Mouse (Mus musculus): ENCODE data around the gene Osbpl6. TPM values are rescaled to one million over a fixed set of nuclear protein-coding genes. Genes with fewer than 3 reads are reported as not detected.

Gene Osbpl6
- polyA plus RNA-seq, 1 experiment from 2014 or later: 22.1 TPM

- ATAC-seq (ENCODE audit: low FRiP score, low TSS enrichment) (no peak), DNase-seq (no peak)
- no peaks in the 10 kb centered on the region for H3K9me3 ChIP-seq (ENCODE audit: control insufficient read depth, low read length)
- no peaks in the 10 kb centered on the region for H3K27me3 ChIP-seq (ENCODE audit: control insufficient read depth, insufficient read depth, low read length)
- 64% methylated on average over 2 of the region's 2 CpGs for WGBS
- no peak overlapping the region for H3K9ac ChIP-seq (replicated peaks; ENCODE audit: low read length)
- no peak overlapping the region for H3K27ac ChIP-seq (replicated peaks; ENCODE audit: low read depth, low read length)
- H3K4me3 ChIP-seq (replicated peaks; ENCODE audit: low read depth, low read length): no peak overlapping the region
- H3K4me1 ChIP-seq (ENCODE audit: control insufficient read depth, insufficient read depth, low read length): no peaks in the 10 kb centered on the region
- no peak overlapping the region for H3K4me2 ChIP-seq (ENCODE audit: low read length)
- no peaks in the 10 kb centered on the region for H3K36me3 ChIP-seq (ENCODE audit: control insufficient read depth, insufficient read depth, low read length)
Observed at GRCm38 (mm10) chr2:76412924-76413323, 6.6 kb downstream of the Osbpl6 start.

- H3K27ac ChIP-seq (replicated peaks; ENCODE audit: low read depth, low read length): no peak overlapping the region
- no peak overlapping the region for H3K9ac ChIP-seq (replicated peaks; ENCODE audit: low read length)
- no peaks in the 10 kb centered on the region for H3K9me3 ChIP-seq (ENCODE audit: control insufficient read depth, low read length)
- DNase-seq (no peak), ATAC-seq (ENCODE audit: low FRiP score, low TSS enrichment) (no peak)
- no peaks in the 10 kb centered on the region for H3K27me3 ChIP-seq (ENCODE audit: control insufficient read depth, insufficient read depth, low read length)
- 95% methylated on average over 14 of the region's 14 CpGs for WGBS
- H3K4me3 ChIP-seq (replicated peaks; ENCODE audit: low read depth, low read length): no peak overlapping the region
- no peaks in the 10 kb centered on the region for H3K4me1 ChIP-seq (ENCODE audit: control insufficient read depth, insufficient read depth, low read length)
- H3K4me2 ChIP-seq (ENCODE audit: low read length): no peak overlapping the region
- H3K36me3 ChIP-seq (ENCODE audit: control insufficient read depth, insufficient read depth, low read length): no peaks in the 10 kb centered on the region
Observed at GRCm38 (mm10) chr2:76417446-76418141, 11.3 kb downstream of the Osbpl6 start.

GRCm38 (mm10) chr2:76418142-76418518 is 11.8 kb downstream of the Osbpl6 start:
- Histone ChIP-seq H3K4me1 (ENCODE audit: control insufficient read depth, insufficient read depth, low read length) (no peaks in the 10 kb centered on the region), H3K9ac (replicated peaks; ENCODE audit: low read length) (no peak overlapping the region), H3K27me3 (ENCODE audit: control insufficient read depth, insufficient read depth, low read length) (no peaks in the 10 kb centered on the region), H3K4me2 (ENCODE audit: low read length) (no peak overlapping the region), H3K27ac (replicated peaks; ENCODE audit: low read depth, low read length) (no peak overlapping the region), H3K9me3 (ENCODE audit: control insufficient read depth, low read length) (no peaks in the 10 kb centered on the region), H3K36me3 (ENCODE audit: control insufficient read depth, insufficient read depth, low read length) (no peaks in the 10 kb centered on the region), H3K4me3 (replicated peaks; ENCODE audit: low read depth, low read length) (no peak overlapping the region)
- 94% methylated on average over 3 of the region's 3 CpGs for WGBS
- ATAC-seq (ENCODE audit: low FRiP score, low TSS enrichment) (no peak), DNase-seq (no peak)

GRCm38 (mm10) chr2:76421411-76421924 is 15.2 kb downstream of the Osbpl6 start:
- no peak for ATAC-seq (ENCODE audit: low FRiP score, low TSS enrichment)
- Histone ChIP-seq H3K9me3 (ENCODE audit: control insufficient read depth, low read length) (no peaks in the 10 kb centered on the region), H3K36me3 (ENCODE audit: control insufficient read depth, insufficient read depth, low read length) (no peaks in the 10 kb centered on the region), H3K4me3 (replicated peaks; ENCODE audit: low read depth, low read length) (no peak overlapping the region), H3K27me3 (ENCODE audit: control insufficient read depth, insufficient read depth, low read length) (no peaks in the 10 kb centered on the region), H3K4me1 (ENCODE audit: control insufficient read depth, insufficient read depth, low read length) (no peaks in the 10 kb centered on the region), H3K27ac (replicated peaks; ENCODE audit: low read depth, low read length) (no peak overlapping the region), H3K9ac (replicated peaks; ENCODE audit: low read length) (no peak overlapping the region), H3K4me2 (ENCODE audit: low read length) (no peak overlapping the region)
- 84% methylated on average over 6 of the region's 6 CpGs for WGBS
- DNase-seq: no peak

- DNase-seq (no peak), ATAC-seq (ENCODE audit: low FRiP score, low TSS enrichment) (no peak)
- WGBS: 78% methylated on average over 3 of the region's 3 CpGs
- H3K9me3 ChIP-seq (ENCODE audit: control insufficient read depth, low read length): no peaks in the 10 kb centered on the region
- H3K4me3 ChIP-seq (replicated peaks; ENCODE audit: low read depth, low read length): no peak overlapping the region
- no peak overlapping the region for H3K27ac ChIP-seq (replicated peaks; ENCODE audit: low read depth, low read length)
- no peak overlapping the region for H3K4me2 ChIP-seq (ENCODE audit: low read length)
- no peaks in the 10 kb centered on the region for H3K27me3 ChIP-seq (ENCODE audit: control insufficient read depth, insufficient read depth, low read length)
- H3K4me1 ChIP-seq (ENCODE audit: control insufficient read depth, insufficient read depth, low read length): no peaks in the 10 kb centered on the region
- no peak overlapping the region for H3K9ac ChIP-seq (replicated peaks; ENCODE audit: low read length)
- H3K36me3 ChIP-seq (ENCODE audit: control insufficient read depth, insufficient read depth, low read length): no peaks in the 10 kb centered on the region
Observed at GRCm38 (mm10) chr2:76426816-76427215, 20.5 kb downstream of the Osbpl6 start.

GRCm38 (mm10) chr2:76429318-76429717 is 23.0 kb downstream of the Osbpl6 start:
- Histone ChIP-seq H3K9me3 (ENCODE audit: control insufficient read depth, low read length) (no peaks in the 10 kb centered on the region), H3K27ac (replicated peaks; ENCODE audit: low read depth, low read length) (no peak overlapping the region), H3K4me1 (ENCODE audit: control insufficient read depth, insufficient read depth, low read length) (no peaks in the 10 kb centered on the region), H3K27me3 (ENCODE audit: control insufficient read depth, insufficient read depth, low read length) (no peaks in the 10 kb centered on the region), H3K36me3 (ENCODE audit: control insufficient read depth, insufficient read depth, low read length) (no peaks in the 10 kb centered on the region), H3K9ac (replicated peaks; ENCODE audit: low read length) (no peak overlapping the region), H3K4me2 (ENCODE audit: low read length) (no peak overlapping the region), H3K4me3 (replicated peaks; ENCODE audit: low read depth, low read length) (no peak overlapping the region)
- WGBS: 69% methylated on average over 3 of the region's 3 CpGs
- no peak for ATAC-seq (ENCODE audit: low FRiP score, low TSS enrichment)
- no peak for DNase-seq

- H3K27me3 ChIP-seq (ENCODE audit: control insufficient read depth, insufficient read depth, low read length): no peaks in the 10 kb centered on the region
- H3K4me1 ChIP-seq (ENCODE audit: control insufficient read depth, insufficient read depth, low read length): no peaks in the 10 kb centered on the region
- DNase-seq (no peak), ATAC-seq (ENCODE audit: low FRiP score, low TSS enrichment) (no peak)
- H3K4me2 ChIP-seq (ENCODE audit: low read length): no peak overlapping the region
- no peaks in the 10 kb centered on the region for H3K9me3 ChIP-seq (ENCODE audit: control insufficient read depth, low read length)
- no peak overlapping the region for H3K4me3 ChIP-seq (replicated peaks; ENCODE audit: low read depth, low read length)
- no peaks in the 10 kb centered on the region for H3K36me3 ChIP-seq (ENCODE audit: control insufficient read depth, insufficient read depth, low read length)
- WGBS: 88% methylated on average over 5 of the region's 5 CpGs
- no peak overlapping the region for H3K9ac ChIP-seq (replicated peaks; ENCODE audit: low read length)
- H3K27ac ChIP-seq (replicated peaks; ENCODE audit: low read depth, low read length): no peak overlapping the region
Observed at GRCm38 (mm10) chr2:76429855-76430254, 23.5 kb downstream of the Osbpl6 start.

- no peaks in the 10 kb centered on the region for H3K9me3 ChIP-seq (ENCODE audit: control insufficient read depth, low read length)
- no peak overlapping the region for H3K4me3 ChIP-seq (replicated peaks; ENCODE audit: low read depth, low read length)
- no peaks in the 10 kb centered on the region for H3K27me3 ChIP-seq (ENCODE audit: control insufficient read depth, insufficient read depth, low read length)
- no peaks in the 10 kb centered on the region for H3K4me1 ChIP-seq (ENCODE audit: control insufficient read depth, insufficient read depth, low read length)
- H3K27ac ChIP-seq (replicated peaks; ENCODE audit: low read depth, low read length): no peak overlapping the region
- no peaks in the 10 kb centered on the region for H3K36me3 ChIP-seq (ENCODE audit: control insufficient read depth, insufficient read depth, low read length)
- H3K4me2 ChIP-seq (ENCODE audit: low read length): no peak overlapping the region
- DNase-seq (no peak), ATAC-seq (ENCODE audit: low FRiP score, low TSS enrichment) (no peak)
- no peak overlapping the region for H3K9ac ChIP-seq (replicated peaks; ENCODE audit: low read length)
- 93% methylated on average over 3 of the region's 3 CpGs for WGBS
Observed at GRCm38 (mm10) chr2:76430539-76430938, 24.2 kb downstream of the Osbpl6 start.

- no peak overlapping the region for H3K9ac ChIP-seq (replicated peaks; ENCODE audit: low read length)
- no peaks in the 10 kb centered on the region for H3K27me3 ChIP-seq (ENCODE audit: control insufficient read depth, insufficient read depth, low read length)
- 86% methylated on average over 7 of the region's 7 CpGs for WGBS
- no peak overlapping the region for H3K27ac ChIP-seq (replicated peaks; ENCODE audit: low read depth, low read length)
- no peak for DNase-seq
- H3K4me2 ChIP-seq (ENCODE audit: low read length): no peak overlapping the region
- no peaks in the 10 kb centered on the region for H3K4me1 ChIP-seq (ENCODE audit: control insufficient read depth, insufficient read depth, low read length)
- no peak overlapping the region for H3K4me3 ChIP-seq (replicated peaks; ENCODE audit: low read depth, low read length)
- H3K9me3 ChIP-seq (ENCODE audit: control insufficient read depth, low read length): no peaks in the 10 kb centered on the region
- no peaks in the 10 kb centered on the region for H3K36me3 ChIP-seq (ENCODE audit: control insufficient read depth, insufficient read depth, low read length)
- ATAC-seq (ENCODE audit: low FRiP score, low TSS enrichment): no peak
Observed at GRCm38 (mm10) chr2:76434224-76434623, 27.9 kb downstream of the Osbpl6 start.
